Mouse (Mus musculus) heart, postnatal 14 days (tissue): ENCODE measurements around the gene Bid. TPM values are rescaled to one million over a fixed set of nuclear protein-coding genes. Genes with fewer than 3 reads are reported as not detected.
"Not testable (repeated sequence)": the region's sequence is repeated elsewhere in the genome, so short reads cannot be mapped to it uniquely, and the experiment has no call there.

Experiments
- DNase-seq, 2 experiments: peaks; one replicate each; pipeline ENCODE4 v3.0.0; 2021 to 2022
- intact Hi-C: fragments of 180-260 bp; cut with DNase I; formaldehyde crosslinking; loops from one replicate; pipeline ENCODE4 v1.15.1; 2025
- total RNA-seq, 2 experiments: library from RNA; stranded (reverse); gene quantifications; 2 replicates each; pipeline ENCODE4 v1.2.3; 2021

The Bid gene
- total RNA-seq, 2 experiments from 2014 or later: 1.6 to 2.1 TPM

GRCm38 (mm10) chr6:120907876-120908597, 8.6 kb downstream of the Bid start:
- intact Hi-C loops, DNase-seq: not testable (repeated sequence)

- DNase-seq: no peak
- intact Hi-C loops: no loop called here
These were observed 10.1 kb downstream of the Bid start for GRCm38 (mm10) chr6:120906521-120906920.

GRCm38 (mm10) chr6:120905111-120905510, 11.5 kb downstream of the Bid start:
- intact Hi-C loops: no loop called here

GRCm38 (mm10) chr6:120903961-120904360, 12.7 kb downstream of the Bid start:
- no peak for DNase-seq
- intact Hi-C loops: loop anchor here (5.0 kb wide), 1 partner anchor 228 kb away; the partner anchor contains the start of gene Mical3

More at GRCm38 (mm10) chr6:120905111-120905510, 11.5 kb downstream of the Bid start:
- no peak for DNase-seq

GRCm38 (mm10) chr6:120903450-120903912, 13.2 kb downstream of the Bid start:
- DNase-seq: peak in 1 of 2 experiments; percentile 40
- intact Hi-C loops: loop anchor here (5.0 kb wide), 1 partner anchor 229 kb away; the partner anchor contains the start of gene Mical3

- intact Hi-C loops: loop anchor here (2.0 to 5.0 kb wide), 2 partner anchors 230 to 277 kb away; partner anchors contain the start of gene Mical3
- DNase-seq: no peak
These were observed 14.6 kb downstream of the Bid start for GRCm38 (mm10) chr6:120901776-120902645.

GRCm38 (mm10) chr6:120898188-120898833, 18.3 kb downstream of the Bid start:
- intact Hi-C loops: no loop called here
- DNase-seq: peak; percentile 28 to 64

GRCm38 (mm10) chr6:120894524-120894923, 22.1 kb downstream of the Bid start:
- DNase-seq: no peak
- intact Hi-C loops: no loop called here

GRCm38 (mm10) chr6:120894089-120894488, 22.6 kb downstream of the Bid start:
- DNase-seq: no peak
- intact Hi-C loops: no loop called here

GRCm38 (mm10) chr6:120886696-120887095, 30.0 kb downstream of the Bid start:
- intact Hi-C loops: no loop called here

GRCm38 (mm10) chr6:120884436-120884835, 32.2 kb downstream of the Bid start:
- DNase-seq: no peak
- intact Hi-C loops: no loop called here

More at GRCm38 (mm10) chr6:120886696-120887095, 30.0 kb downstream of the Bid start:
- DNase-seq: no peak

- intact Hi-C loops: no loop called here
- peak in 1 of 2 experiments; percentile 23 for DNase-seq
These were observed 37.6 kb downstream of the Bid start for GRCm38 (mm10) chr6:120879046-120879445.

GRCm38 (mm10) chr6:120873874-120874273, 42.8 kb downstream of the Bid start:
- intact Hi-C loops: no loop called here
- no peak for DNase-seq

GRCm38 (mm10) chr6:120871286-120871685, 45.4 kb downstream of the Bid start:
- intact Hi-C loops: no loop called here
- no peak for DNase-seq

- intact Hi-C loops: no loop called here
- DNase-seq: peak in 1 of 2 experiments; percentile 13
These were observed 47.8 kb downstream of the Bid start for GRCm38 (mm10) chr6:120868824-120869223.

GRCm38 (mm10) chr6:120866051-120866814, 50.4 kb downstream of the Bid start:
- no peak for DNase-seq

GRCm38 (mm10) chr6:120860079-120860478, 56.6 kb downstream of the Bid start:
- no peak for DNase-seq
- intact Hi-C loops: no loop called here

More at GRCm38 (mm10) chr6:120866051-120866814, 50.4 kb downstream of the Bid start:
- intact Hi-C loops: no loop called here

GRCm38 (mm10) chr6:120858217-120858711, 58.4 kb downstream of the Bid start:
- intact Hi-C loops: no loop called here
- DNase-seq: no peak

- peak; percentile 35 to 50 for DNase-seq
- intact Hi-C loops: no loop called here
These were observed 62.2 kb downstream of the Bid start for GRCm38 (mm10) chr6:120854413-120854812.
